Comparison of ENCODE assay signal across 23 mouse cellular contexts in genomic region chr2:93739044-93739569, GRCm38 (mm10).
A peak's percentile ranks its signal among the peaks of the same experiment; 100 is the strongest.
DNase-seq lines count a peak whose midpoint lies in the region; ATAC-seq and TF ChIP-seq lines count a peak whose summit lies in the region.
"Had no signal": no experiment of that assay in that cellular context is flagged by ENCODE, and none has a peak within 500 bp of the region (broad histone marks: within the 10 kb centered on the region; RNA-seq: fewer than 3 reads in every experiment).

No protein-coding gene starts in this region.

- no peak for ATAC-seq in forebrain, postnatal 0 days
- ATAC-seq in stomach, embryonic 14.5 days (ENCODE audit: insufficient number of reproducible peaks, insufficient read depth, low FRiP score, low read depth) = peak; percentile 33; the same call in 1 of the 2 replicates
- ATAC-seq in cerebellum, adult (ENCODE audit: insufficient number of reproducible peaks, low FRiP score, low TSS enrichment) = no peak
- ATAC-seq: forebrain, embryonic 15.5 days; inflammation-experienced regulatory T-cells, adult 6 months had no signal

- H3K4me1 ChIP-seq in forebrain, embryonic 10.5 days = peaks cover 30% of the 10 kb centered on the region
- 0 out of 2 replicates have a peak, but pooled peaks cover 3% of the 10 kb centered on the region for H3K4me1 ChIP-seq in forebrain, postnatal 0 days (ENCODE audit: insufficient read depth)
- peaks cover 57% of the 10 kb centered on the region for H3K4me1 ChIP-seq in embryonic facial prominence, embryonic 10.5 days
- peaks cover 9% of the 10 kb centered on the region; the same call in 1 of the 2 replicates for H3K4me1 ChIP-seq in stomach, embryonic 14.5 days (ENCODE audit: control insufficient read depth, insufficient read depth, low read length)

- no peak overlapping the region for H3K4me2 ChIP-seq in forebrain, postnatal 0 days (ENCODE audit: low read depth)
- no peak overlapping the region for H3K4me2 ChIP-seq in stomach, embryonic 14.5 days (replicated peaks; ENCODE audit: low read depth, low read length)
- H3K4me2 ChIP-seq: embryonic facial prominence, embryonic 13.5 days; forebrain, embryonic 15.5 days; hindbrain, embryonic 13.5 days; liver, embryonic 15.5 days; neural tube, embryonic 13.5 days had no signal

- DNase-seq in forebrain, embryonic 10.5 days (ENCODE audit: extremely low spot score, low spot score) = no peak
- DNase-seq in forebrain, postnatal 0 days = no peak
- peak; percentile 11 to 54 for DNase-seq in kidney, postnatal 25 days
- no peak for DNase-seq in kidney, postnatal 14 days
- no peak for DNase-seq in embryonic facial prominence, embryonic 10.5 days (ENCODE audit: low spot score)
- DNase-seq in left cerebral cortex, adult 9 months (ENCODE audit: low spot score in 2 of 2) = no peak
- DNase-seq: adrenal gland, adult 2 months; cerebellum, adult 9-10 months; gastrocnemius, postnatal 25 days; heart, postnatal 14 days; lung, postnatal 10 days; midbrain, embryonic 14.5 days; right cerebral cortex, postnatal 25 days; thymus, postnatal 25 days had no signal

- no peak for TF ChIP-seq CTCF in forebrain, postnatal 0 days (IDR thresholded peaks at IDR 0.05; ENCODE audit: low read depth)

- H3K36me3 ChIP-seq in forebrain, embryonic 10.5 days (replicated peaks) = peaks cover 21% of the 10 kb centered on the region
- H3K36me3 ChIP-seq in forebrain, postnatal 0 days (ENCODE audit: insufficient read depth) = peaks cover 28% of the 10 kb centered on the region
- H3K36me3 ChIP-seq in embryonic facial prominence, embryonic 10.5 days (replicated peaks) = peaks cover 16% of the 10 kb centered on the region; the same call in 1 of the 2 replicates
- H3K36me3 ChIP-seq in stomach, embryonic 14.5 days (ENCODE audit: control insufficient read depth, insufficient read depth, low read length) = no peaks in the 10 kb centered on the region; the same call in 1 of the 2 replicates
- H3K36me3 ChIP-seq: liver, embryonic 15.5 days had no signal

- no peaks in the 10 kb centered on the region for H3K27me3 ChIP-seq in forebrain, embryonic 10.5 days (ENCODE audit: poor library complexity, severe bottlenecking)
- no peaks in the 10 kb centered on the region for H3K27me3 ChIP-seq in forebrain, postnatal 0 days (ENCODE audit: insufficient read depth, low read length)
- peaks cover 6% of the 10 kb centered on the region; the same call in 1 of the 2 replicates for H3K27me3 ChIP-seq in embryonic facial prominence, embryonic 10.5 days (replicated peaks; ENCODE audit: low read depth, poor library complexity, severe bottlenecking)
- H3K27me3 ChIP-seq in stomach, embryonic 14.5 days (ENCODE audit: control insufficient read depth, insufficient read depth, low read length) = no peaks in the 10 kb centered on the region
- H3K27me3 ChIP-seq: embryonic facial prominence, embryonic 13.5 days; forebrain, embryonic 15.5 days; hindbrain, embryonic 13.5 days; liver, embryonic 15.5 days; megakaryocyte, embryonic 14.5 days; neural tube, embryonic 13.5 days had no signal

- whole genome bisulfite sequencing in forebrain, embryonic 10.5 days = 73% methylated on average over 5 of the region's 5 CpGs
- 90% methylated on average over 5 of the region's 5 CpGs for WGBS in forebrain, postnatal 0 days
- WGBS in embryonic facial prominence, embryonic 10.5 days = 58% methylated on average over 5 of the region's 5 CpGs
- WGBS in stomach, embryonic 14.5 days = 30% methylated on average over 5 of the region's 5 CpGs

- 0 out of 2 replicates have a peak overlapping the region, but pooled peaks have one; percentile 44 for H3K27ac ChIP-seq in forebrain, embryonic 10.5 days
- no peak overlapping the region for H3K27ac ChIP-seq in forebrain, postnatal 0 days (ENCODE audit: low read depth, low read length)
- peak overlapping the region; percentile 72; the same call in 1 of the 2 replicates for H3K27ac ChIP-seq in embryonic facial prominence, embryonic 10.5 days (replicated peaks)
- no peak overlapping the region for H3K27ac ChIP-seq in stomach, embryonic 14.5 days (ENCODE audit: low read length)
- H3K27ac ChIP-seq: embryonic facial prominence, embryonic 13.5 days; forebrain, embryonic 15.5 days; hindbrain, embryonic 13.5 days; liver, embryonic 15.5 days; neural tube, embryonic 13.5 days had no signal

- no peaks in the 10 kb centered on the region for H3K9me3 ChIP-seq in forebrain, embryonic 10.5 days
- no peaks in the 10 kb centered on the region for H3K9me3 ChIP-seq in forebrain, postnatal 0 days (ENCODE audit: low read length)
- no peaks in the 10 kb centered on the region for H3K9me3 ChIP-seq in embryonic facial prominence, embryonic 10.5 days
- no peaks in the 10 kb centered on the region for H3K9me3 ChIP-seq in stomach, embryonic 14.5 days (ENCODE audit: control insufficient read depth, low read depth, low read length)
- H3K9me3 ChIP-seq: embryonic facial prominence, embryonic 13.5 days; forebrain, embryonic 15.5 days; hindbrain, embryonic 13.5 days; liver, embryonic 15.5 days; megakaryocyte, embryonic 14.5 days; neural tube, embryonic 13.5 days had no signal

- H3K9ac ChIP-seq in forebrain, postnatal 0 days = no peak overlapping the region
- H3K9ac ChIP-seq in stomach, embryonic 14.5 days (replicated peaks; ENCODE audit: low read depth, low read length) = no peak overlapping the region
- H3K9ac ChIP-seq: embryonic facial prominence, embryonic 13.5 days; forebrain, embryonic 15.5 days; hindbrain, embryonic 13.5 days; liver, embryonic 15.5 days; neural tube, embryonic 13.5 days had no signal

- H3K4me3 ChIP-seq in forebrain, embryonic 10.5 days = no peak overlapping the region
- H3K4me3 ChIP-seq in forebrain, postnatal 0 days (ENCODE audit: low read depth, low read length) = no peak overlapping the region
- no peak overlapping the region for H3K4me3 ChIP-seq in embryonic facial prominence, embryonic 10.5 days
- no peak overlapping the region for H3K4me3 ChIP-seq in stomach, embryonic 14.5 days (ENCODE audit: low read depth, low read length)
- H3K4me3 ChIP-seq: embryonic facial prominence, embryonic 13.5 days; forebrain, embryonic 15.5 days; hindbrain, embryonic 13.5 days; liver, embryonic 15.5 days; megakaryocyte, embryonic 14.5 days; neural tube, embryonic 13.5 days had no signal

Comparison
In these comparisons a context has a peak if more than half of its experiments do, and no peak if none do; other contexts are left out.
1. DNase-seq: peak in kidney, postnatal 25 days (2 of 2); none in forebrain, embryonic 10.5 days (single experiment), forebrain, postnatal 0 days (single experiment), kidney, postnatal 14 days (single experiment), embryonic facial prominence, embryonic 10.5 days (single experiment) and left cerebral cortex, adult 9 months (0 of 2).
2. H3K27ac ChIP-seq: peak in forebrain, embryonic 10.5 days (single experiment) and embryonic facial prominence, embryonic 10.5 days (single experiment); none in forebrain, postnatal 0 days (single experiment) and stomach, embryonic 14.5 days (single experiment).